Mouse (Mus musculus): ENCODE measurements around the gene Rnf223.
"Not testable (repeated sequence)": the region's sequence is repeated elsewhere in the genome, so short reads cannot be mapped to it uniquely, and the experiment has no call there.

Rnf223 gene

GRCm38 (mm10) chr4:156130940-156131339 lies 627 bp downstream of the Rnf223 start:
- DNase-seq (ENCODE audit: low spot score): no peak

- DNase-seq (ENCODE audit: low spot score): no peak
Observed at GRCm38 (mm10) chr4:156133334-156133733, 3.0 kb downstream of the Rnf223 start.

GRCm38 (mm10) chr4:156133943-156134605 lies 3.8 kb downstream of the Rnf223 start:
- DNase-seq (ENCODE audit: low spot score): no peak

- DNase-seq (ENCODE audit: low spot score): no peak
Observed at GRCm38 (mm10) chr4:156135112-156135511, 4.8 kb downstream of the Rnf223 start.

GRCm38 (mm10) chr4:156135801-156136200 lies 5.5 kb downstream of the Rnf223 start:
- no peak for DNase-seq (ENCODE audit: low spot score)

GRCm38 (mm10) chr4:156136285-156137100 lies 6.2 kb downstream of the Rnf223 start:
- DNase-seq (ENCODE audit: low spot score): no peak

GRCm38 (mm10) chr4:156150887-156151286 lies 20.6 kb downstream of the Rnf223 start:
- not testable (repeated sequence) for DNase-seq (ENCODE audit: low spot score)

GRCm38 (mm10) chr4:156154771-156155170 lies 24.5 kb downstream of the Rnf223 start:
- no peak for DNase-seq (ENCODE audit: low spot score)

GRCm38 (mm10) chr4:156166477-156166876 lies 36.2 kb downstream of the Rnf223 start:
- DNase-seq (ENCODE audit: low spot score): no peak

GRCm38 (mm10) chr4:156168611-156169010 lies 38.3 kb downstream of the Rnf223 start:
- DNase-seq (ENCODE audit: low spot score): no peak

- DNase-seq (ENCODE audit: low spot score): no peak
Observed at GRCm38 (mm10) chr4:156169129-156169528, 38.8 kb downstream of the Rnf223 start.

GRCm38 (mm10) chr4:156171828-156172227 lies 41.5 kb downstream of the Rnf223 start:
- no peak for DNase-seq (ENCODE audit: low spot score)

- no peak for DNase-seq (ENCODE audit: low spot score)
Observed at GRCm38 (mm10) chr4:156177630-156178029, 47.3 kb downstream of the Rnf223 start.
